Mouse (Mus musculus) bone marrow, adult 2 months (tissue): Measurements from ENCODE around the gene Tmem127.

Experiments used
- CTCF ChIP-seq: fragments of 200-500 bp; IDR thresholded peaks from 2 replicates; pipeline ENCODE4 v1.5.1; 2011; ENCODE audit warnings: low read length, control low read depth; ENCODE audit not compliant: control insufficient read depth, insufficient read depth
- POLR2A ChIP-seq: fragments of 200-500 bp; IDR thresholded peaks from 2 replicates; pipeline ENCODE4 v1.6.1; 2011; ENCODE audit warnings: low read depth, mild to moderate bottlenecking, control low read depth, low read length, borderline replicate concordance; ENCODE audit not compliant: control insufficient read depth

DNA sequence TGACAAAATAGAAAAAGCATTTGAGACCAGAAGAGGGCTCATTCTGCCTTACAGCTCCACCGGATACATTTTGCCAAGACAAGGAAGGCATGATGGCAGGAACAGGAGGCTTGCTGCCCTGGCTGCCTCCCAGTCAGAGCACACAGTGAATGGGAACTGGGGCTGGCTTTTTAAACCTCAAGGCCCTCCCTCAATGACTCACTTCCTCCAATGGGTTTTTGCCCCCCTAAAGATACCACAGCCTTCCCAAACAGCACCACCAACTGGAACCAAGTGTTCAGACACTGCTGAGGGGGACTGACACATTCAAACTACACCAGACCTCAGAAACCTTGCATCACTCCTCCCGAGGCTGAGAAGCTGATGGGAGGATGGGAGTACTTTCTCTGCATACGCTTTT is 53.0 kb downstream of the Tmem127 start:
- TF ChIP-seq CTCF = no peak
- TF ChIP-seq POLR2A = no peak
